Mouse (Mus musculus) stomach, postnatal 0 days (tissue): ENCODE results near the gene Pnrc2.

Source experiments
- CTCF ChIP-seq: IDR thresholded peaks from 2 replicates; pipeline ENCODE4 v1.5.1; 2016; ENCODE audit warnings: antibody characterized with exemption, low read depth, mild to moderate bottlenecking, moderate library complexity
- EP300 ChIP-seq: optimal IDR thresholded peaks from 2 replicates; pipeline ENCODE3; 2016; ENCODE audit warnings: antibody characterized with exemption

GRCm38 (mm10) chr4:135889146-135889883, 15.7 kb upstream of the Pnrc2 start:
- no peak for TF ChIP-seq CTCF
- TF ChIP-seq EP300 = no peak
